Mouse (Mus musculus): Measurements from ENCODE around the gene Slc35a3. TPM values are rescaled to one million over a fixed set of nuclear protein-coding genes. Genes with fewer than 3 reads are reported as not detected.

Slc35a3 gene
- polyA plus RNA-seq (2015; fragmentation: Nextera tagmentation; extraction: Ambion mirVana) = 7.0 and 7.4 TPM in 2 replicates

DNA sequence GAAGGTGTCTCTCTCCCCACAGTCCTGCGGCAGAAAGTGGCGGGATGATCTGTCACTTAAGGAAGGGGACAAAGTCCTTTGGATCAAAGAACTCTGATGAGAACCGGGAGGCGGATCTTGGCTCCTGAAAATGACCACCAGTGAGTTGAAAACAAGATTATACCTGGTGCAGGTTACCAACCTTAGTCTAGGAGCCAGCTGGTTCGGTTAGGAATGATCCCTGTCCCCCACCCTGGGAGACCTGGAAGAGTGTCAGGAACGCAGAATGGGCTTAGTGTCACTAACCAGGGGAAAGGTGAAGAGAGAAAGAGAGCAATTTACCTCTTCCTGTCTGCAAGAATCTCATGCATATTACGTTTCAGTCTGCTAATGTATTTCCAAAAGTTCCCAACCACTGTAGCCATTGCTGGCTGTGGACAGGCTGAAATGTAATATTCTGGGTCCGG, at the start of gene Slc35a3:
Slc35a3 (minus strand) TSS at position 396 of the 446 bp plus-strand sequence.

DNA sequence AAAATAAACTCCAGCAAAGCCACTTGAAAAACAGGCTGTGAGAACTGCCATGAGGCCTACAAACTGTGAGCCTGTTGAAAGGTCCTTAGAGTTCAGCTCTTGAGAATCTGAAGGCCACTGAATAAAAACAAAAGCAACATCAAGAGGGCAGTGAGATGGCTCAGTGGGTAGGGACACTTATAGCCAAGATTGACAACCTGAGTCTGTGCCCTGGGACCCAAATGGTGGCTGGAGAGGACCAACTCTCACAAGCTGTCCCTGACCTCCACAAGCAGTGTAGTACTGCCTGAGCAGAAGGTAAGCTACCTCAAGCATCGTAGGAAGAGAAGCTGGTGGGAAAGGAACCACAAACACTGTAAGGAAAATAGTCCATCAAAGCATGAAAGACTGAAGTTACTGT, 31.5 kb downstream of the Slc35a3 start, which contains the start of gene Gm43191:
Gm43191 (minus strand) TSS at position 101 of the 400 bp plus-strand sequence.

DNA sequence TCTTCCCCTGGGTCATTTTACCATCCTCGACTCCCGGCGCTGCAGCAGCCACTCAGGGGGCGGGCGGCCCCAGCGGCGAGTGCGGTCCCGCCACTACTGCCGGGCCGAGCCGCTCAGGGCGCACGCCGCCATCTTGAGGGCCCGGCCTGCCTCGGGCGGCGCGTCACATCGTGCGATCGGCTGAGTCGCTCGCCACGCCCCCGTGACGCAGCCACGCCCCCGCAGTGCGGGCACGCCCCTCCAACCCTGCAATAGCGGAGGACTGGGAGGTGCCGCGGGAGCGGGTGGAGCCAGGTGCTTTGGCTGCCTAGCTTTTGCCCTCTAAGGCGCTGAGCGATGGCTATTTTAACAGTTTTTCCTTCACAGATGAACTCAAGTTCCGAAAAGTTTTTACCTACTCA, 50.2 kb downstream of the Slc35a3 start, which contains the start of gene Mfsd14a:
Mfsd14a (minus strand) TSS at position 215 of the 401 bp plus-strand sequence.

Other genes with a start within 250 kb of the Slc35a3 start
- 58.8 and 72.9 TPM in 2 replicates for gene Rtca, start 204.6 kb downstream of the Slc35a3 start, polyA plus RNA-seq (2015; fragmentation: Nextera tagmentation; extraction: Ambion mirVana)
- gene Dbt, start 199.8 kb downstream of the Slc35a3 start, polyA plus RNA-seq (2015; fragmentation: Nextera tagmentation; extraction: Ambion mirVana) = 11.2 and 24.2 TPM in 2 replicates
- gene Lrrc39, start 149.9 kb downstream of the Slc35a3 start, polyA plus RNA-seq (2015; fragmentation: Nextera tagmentation; extraction: Ambion mirVana) = 1.1 and 1.4 TPM in 2 replicates
- 6.4 and 6.9 TPM in 2 replicates for gene Sass6, start 117.8 kb downstream of the Slc35a3 start, polyA plus RNA-seq (2015; fragmentation: Nextera tagmentation; extraction: Ambion mirVana)
- gene Trmt13, start 98.2 kb downstream of the Slc35a3 start, polyA plus RNA-seq (2015; fragmentation: Nextera tagmentation; extraction: Ambion mirVana) = 11.8 and 17.6 TPM in 2 replicates
- 46.6 and 69.5 TPM in 2 replicates for gene Mfsd14a, start 50.2 kb downstream of the Slc35a3 start, polyA plus RNA-seq (2015; fragmentation: Nextera tagmentation; extraction: Ambion mirVana)
- gene Gm43191, start 31.6 kb downstream of the Slc35a3 start, polyA plus RNA-seq (2015; fragmentation: Nextera tagmentation; extraction: Ambion mirVana) = not detected in 2 replicates
- gene Agl, start 95.3 kb upstream of the Slc35a3 start, polyA plus RNA-seq (2015; fragmentation: Nextera tagmentation; extraction: Ambion mirVana) = 9.5 and 13.5 TPM in 2 replicates
- gene Frrs1, start 146.6 kb upstream of the Slc35a3 start, polyA plus RNA-seq (2015; fragmentation: Nextera tagmentation; extraction: Ambion mirVana) = 9.9 and 16.7 TPM in 2 replicates